Mouse (Mus musculus) megakaryocyte, adult 5-6 weeks (primary cell): ENCODE measurements at regions not wholly inside any gene's neighbourhood (a gene's known extent, or its start where the extent isn't known, plus 50 kb on each side); places are given as distances from the start of the nearest gene placed in this dataset.
A peak's percentile ranks its signal among the peaks of the same experiment; 100 is the strongest.

Experiments
- ATAC-seq: 2 replicates; pipeline ENCODE4 v1.8.0; 2016; ENCODE audit warnings: mild to moderate bottlenecking, inconsistent platforms; ENCODE audit not compliant: poor library complexity, severe bottlenecking

GRCm38 (mm10) chr6:11796361-11796760 lies 110.9 kb downstream of the Ndufa4 start:
- ATAC-seq, result no peak

- ATAC-seq, result 0 out of 2 replicates have a peak, but pooled peaks have one; percentile 40
Measured at GRCm38 (mm10) chr6:11793366-11793765, 113.9 kb downstream of the Ndufa4 start.

GRCm38 (mm10) chr6:11792186-11792585 lies 115.1 kb downstream of the Ndufa4 start:
- no peak for ATAC-seq

GRCm38 (mm10) chr6:11791056-11791455 lies 116.2 kb downstream of the Ndufa4 start:
- no peak for ATAC-seq

GRCm38 (mm10) chr6:11773992-11774391 lies 133.3 kb downstream of the Ndufa4 start:
- no peak for ATAC-seq

- no peak for ATAC-seq
Measured at GRCm38 (mm10) chr6:11762912-11763311, 144.4 kb downstream of the Ndufa4 start.

- no peak for ATAC-seq
Measured at GRCm38 (mm10) chr6:11737667-11738066, 169.6 kb downstream of the Ndufa4 start.

GRCm38 (mm10) chr6:11731126-11731525 lies 176.2 kb downstream of the Ndufa4 start:
- ATAC-seq, result no peak

GRCm38 (mm10) chr6:11730667-11731066 lies 176.6 kb downstream of the Ndufa4 start:
- ATAC-seq, result no peak

- ATAC-seq, result no peak
Measured at GRCm38 (mm10) chr6:11727806-11728205, 179.5 kb downstream of the Ndufa4 start.

GRCm38 (mm10) chr6:11727370-11727769 lies 179.9 kb downstream of the Ndufa4 start:
- ATAC-seq, result peak; percentile 52; the same call in 1 of the 2 replicates

- no peak for ATAC-seq
Measured at GRCm38 (mm10) chr6:11723519-11723918, 183.8 kb downstream of the Ndufa4 start.

- no peak for ATAC-seq
Measured at GRCm38 (mm10) chr6:11720274-11720673, 187.0 kb downstream of the Ndufa4 start.

- no peak for ATAC-seq
Measured at GRCm38 (mm10) chr6:11710581-11710980, 196.7 kb downstream of the Ndufa4 start.

- no peak for ATAC-seq
Measured at GRCm38 (mm10) chr6:11709465-11709864, 197.8 kb downstream of the Ndufa4 start.
